Mouse (Mus musculus): ENCODE results near the gene Arsb. TPM values are rescaled to one million over a fixed set of nuclear protein-coding genes. Genes with fewer than 3 reads are reported as not detected.

The Arsb gene
- polyA plus RNA-seq, 1 experiment from 2014 or later = 8.1 TPM

DNA sequence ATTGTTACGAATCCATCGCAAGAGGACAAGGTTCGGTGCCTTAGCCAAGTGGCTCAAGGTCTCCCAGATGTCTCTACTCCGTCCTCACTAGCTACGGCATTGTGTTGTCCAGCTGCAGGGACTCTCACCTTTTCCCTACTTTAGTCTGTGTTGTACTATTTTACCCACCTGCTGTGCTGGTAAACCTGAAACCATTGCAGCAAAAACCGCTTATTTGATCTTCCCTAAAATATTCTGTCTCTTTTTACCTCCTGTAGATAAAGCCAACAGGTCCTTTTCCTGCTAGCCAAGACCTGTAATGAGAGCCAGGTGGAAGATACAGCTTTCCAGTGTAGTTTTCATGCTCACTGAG lies 58.8 kb downstream of the Arsb start:
- no peaks in the 10 kb centered on the region for H3K36me3 ChIP-seq
- ATAC-seq (replicated peaks) = no peak
- H3K4me3 ChIP-seq = no peak overlapping the region
- no peaks in the 10 kb centered on the region for H3K9me3 ChIP-seq
- no peaks in the 10 kb centered on the region for H3K4me1 ChIP-seq
- 88% methylated on average over 6 of the region's 6 CpGs for WGBS
- no peaks in the 10 kb centered on the region for H3K27me3 ChIP-seq
- H3K9ac ChIP-seq (replicated peaks) = no peak overlapping the region
- H3K27ac ChIP-seq (replicated peaks) = no peak overlapping the region
- no peak overlapping the region for H3K4me2 ChIP-seq (replicated peaks)

DNA sequence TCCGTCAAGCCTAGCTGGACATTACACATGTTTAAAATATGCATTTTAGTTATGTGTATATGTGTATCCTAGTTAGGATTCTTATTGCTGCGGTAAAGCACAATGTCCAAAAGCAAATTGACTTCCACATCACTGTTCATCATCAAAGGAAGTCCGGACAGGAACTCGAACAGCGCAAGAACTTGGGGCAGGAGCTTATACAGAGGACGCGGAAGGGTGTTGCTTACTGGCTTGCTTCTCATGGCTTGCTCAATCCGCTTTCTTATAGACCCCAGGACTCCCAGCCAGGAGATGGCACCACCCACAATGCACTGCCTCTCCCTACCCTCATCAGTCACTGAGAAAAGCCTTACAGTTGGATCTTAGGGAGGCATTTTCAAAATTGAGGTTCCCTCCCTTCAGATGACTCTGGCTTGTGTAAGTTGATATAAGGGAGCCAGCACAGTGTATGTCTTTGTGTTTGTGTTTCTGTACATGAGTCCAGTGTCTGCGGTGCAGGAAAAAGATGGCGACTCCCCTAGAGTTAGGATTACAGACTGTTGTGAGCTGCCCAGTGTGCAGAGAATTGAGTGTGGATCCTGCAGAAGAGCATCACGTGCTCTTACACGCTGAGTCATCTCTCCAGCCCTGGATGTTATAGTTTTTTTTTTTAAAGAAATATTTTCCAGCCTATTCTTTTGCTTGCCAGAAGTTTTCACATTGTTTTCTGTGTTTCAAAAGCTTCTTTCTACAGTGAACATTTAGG lies 66.2 kb downstream of the Arsb start:
- Histone ChIP-seq H3K4me1 (peaks cover 16% of the 10 kb centered on the region), H3K4me2 (replicated peaks) (no peak overlapping the region), H3K27me3 (no peaks in the 10 kb centered on the region), H3K4me3 (no peak overlapping the region), H3K9ac (replicated peaks) (no peak overlapping the region), H3K9me3 (no peaks in the 10 kb centered on the region), H3K36me3 (no peaks in the 10 kb centered on the region), H3K27ac (replicated peaks) (no peak overlapping the region)
- no peak for ATAC-seq (replicated peaks)
- WGBS = 91% methylated on average over 12 of the region's 12 CpGs

DNA sequence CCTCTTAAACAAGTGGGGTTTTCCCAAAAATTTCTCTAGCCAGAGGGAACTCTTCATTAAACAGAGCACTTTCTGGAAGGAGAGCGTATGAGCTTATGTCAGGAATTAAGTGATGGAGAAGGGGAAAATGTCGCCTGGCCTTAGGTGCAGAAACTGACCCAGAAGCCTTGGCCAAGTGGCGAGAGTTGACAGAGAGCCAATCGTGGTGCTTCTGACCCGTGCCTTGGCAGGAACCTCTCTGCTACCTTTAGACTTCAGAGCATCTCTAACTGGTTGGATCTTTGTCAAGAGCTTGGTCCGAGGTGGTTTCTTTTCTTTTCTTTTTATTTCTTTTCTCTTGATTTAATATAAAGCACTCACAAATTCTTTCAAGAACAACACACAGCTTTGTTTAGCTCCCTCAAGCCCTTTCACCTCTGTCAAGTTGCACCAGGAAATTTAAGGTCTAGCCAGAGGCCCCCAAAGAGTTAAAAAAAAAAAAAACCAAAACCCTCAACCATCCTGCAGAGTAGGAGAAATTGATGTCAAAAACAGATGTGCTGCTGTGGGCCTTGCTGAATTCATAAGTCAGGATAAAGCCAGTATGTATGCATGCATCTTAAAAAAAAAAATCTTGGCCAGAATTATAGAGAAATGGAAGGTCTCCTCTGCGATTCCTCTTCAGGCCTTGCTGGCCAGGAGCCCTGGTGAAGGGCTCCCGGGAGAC lies 67.2 kb downstream of the Arsb start:
- ATAC-seq (replicated peaks) = no peak
- Histone ChIP-seq H3K4me1 (peaks cover 16% of the 10 kb centered on the region), H3K9ac (replicated peaks) (no peak overlapping the region), H3K27me3 (no peaks in the 10 kb centered on the region), H3K4me3 (no peak overlapping the region), H3K36me3 (no peaks in the 10 kb centered on the region), H3K9me3 (no peaks in the 10 kb centered on the region), H3K4me2 (replicated peaks) (no peak overlapping the region), H3K27ac (replicated peaks) (peak overlapping the region; percentile 79)
- WGBS = 41% methylated on average over 8 of the region's 8 CpGs

DNA sequence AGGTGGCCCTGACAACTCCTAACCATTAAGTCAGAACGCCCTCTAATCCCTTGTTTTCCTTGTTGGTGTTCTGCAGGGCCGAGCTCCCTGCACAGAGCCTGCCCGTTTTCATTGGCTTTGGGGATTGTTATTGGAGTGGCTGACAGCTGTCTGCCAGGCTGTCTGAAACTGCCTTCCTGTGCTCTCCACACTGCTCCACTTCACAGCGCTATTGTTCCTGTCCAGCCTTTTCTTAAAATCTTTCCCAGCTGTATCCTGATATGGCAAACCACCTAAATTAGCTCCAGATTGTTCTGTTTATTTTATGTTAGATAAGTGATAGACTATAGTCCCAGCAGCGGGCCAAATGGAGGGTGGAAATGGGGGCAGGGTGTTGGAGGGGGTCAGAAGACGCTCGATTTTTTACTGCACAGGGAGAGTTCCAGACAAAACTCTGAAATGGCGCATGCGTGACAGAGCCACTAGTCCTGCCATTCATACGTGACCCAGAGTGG lies 67.8 kb downstream of the Arsb start:
- H3K27ac ChIP-seq (replicated peaks) = peak overlapping the region; percentile 79
- H3K36me3 ChIP-seq = no peaks in the 10 kb centered on the region
- no peaks in the 10 kb centered on the region for H3K9me3 ChIP-seq
- H3K4me3 ChIP-seq = no peak overlapping the region
- no peaks in the 10 kb centered on the region for H3K27me3 ChIP-seq
- peak; percentile 97 for ATAC-seq (replicated peaks)
- H3K4me1 ChIP-seq = peaks cover 16% of the 10 kb centered on the region
- 8% methylated on average over 10 of the region's 10 CpGs for WGBS
- no peak overlapping the region for H3K9ac ChIP-seq (replicated peaks)
- H3K4me2 ChIP-seq (replicated peaks) = no peak overlapping the region

DNA sequence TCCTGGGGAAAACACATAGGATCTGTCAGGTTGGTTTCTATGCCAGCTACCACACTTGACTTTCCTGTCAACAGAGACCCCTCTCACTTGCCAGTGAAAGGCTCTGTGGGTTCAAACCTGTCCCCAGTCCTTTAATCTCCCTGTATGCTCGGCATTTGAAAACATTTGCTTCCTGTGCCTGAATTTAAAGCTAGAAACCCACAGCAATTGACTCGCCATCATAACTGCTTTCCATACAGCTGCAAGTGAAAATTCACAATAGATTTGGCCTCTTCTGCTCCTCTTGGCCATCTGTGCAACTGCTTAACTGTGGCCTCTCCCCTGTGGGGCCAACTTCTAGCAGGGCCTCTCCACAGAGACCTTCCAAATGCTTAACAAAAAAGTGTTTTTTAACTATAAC lies 68.3 kb downstream of the Arsb start:
- peak; percentile 35; the same call in 1 of the 2 replicates for ATAC-seq (replicated peaks)
- H3K4me2 ChIP-seq (replicated peaks) = no peak overlapping the region
- H3K27me3 ChIP-seq = no peaks in the 10 kb centered on the region
- H3K36me3 ChIP-seq = no peaks in the 10 kb centered on the region
- H3K9ac ChIP-seq (replicated peaks) = no peak overlapping the region
- peaks cover 16% of the 10 kb centered on the region for H3K4me1 ChIP-seq
- no peak overlapping the region for H3K4me3 ChIP-seq
- 34% methylated on average over 2 of the region's 2 CpGs for WGBS
- no peaks in the 10 kb centered on the region for H3K9me3 ChIP-seq
- H3K27ac ChIP-seq (replicated peaks) = peak overlapping the region; percentile 79

DNA sequence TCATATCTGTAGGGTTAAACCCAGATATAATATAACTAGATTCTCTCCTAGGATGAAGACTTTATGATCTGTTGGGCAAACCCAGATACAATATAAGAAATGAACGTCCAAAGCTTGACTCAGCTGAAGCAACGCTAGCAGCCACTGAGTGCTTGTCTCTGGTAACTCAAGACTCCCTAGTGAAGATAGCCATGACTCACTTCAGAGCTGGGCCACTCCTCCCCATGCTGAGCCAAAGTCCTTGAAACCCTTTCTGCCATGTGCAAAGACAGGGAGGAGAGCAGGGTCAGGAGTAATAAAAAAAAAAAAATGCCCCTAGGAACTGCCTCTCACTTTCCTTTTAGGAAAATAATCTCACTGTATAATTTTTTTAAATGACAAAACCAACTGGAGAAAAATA lies 68.7 kb downstream of the Arsb start:
- Histone ChIP-seq H3K4me1 (peaks cover 16% of the 10 kb centered on the region), H3K27ac (replicated peaks) (peak overlapping the region; percentile 79), H3K36me3 (no peaks in the 10 kb centered on the region), H3K4me3 (no peak overlapping the region), H3K9me3 (no peaks in the 10 kb centered on the region), H3K4me2 (replicated peaks) (no peak overlapping the region), H3K27me3 (no peaks in the 10 kb centered on the region), H3K9ac (replicated peaks) (no peak overlapping the region)
- no peak for ATAC-seq (replicated peaks)
- 85% methylated on average over 2 of the region's 2 CpGs for WGBS

DNA sequence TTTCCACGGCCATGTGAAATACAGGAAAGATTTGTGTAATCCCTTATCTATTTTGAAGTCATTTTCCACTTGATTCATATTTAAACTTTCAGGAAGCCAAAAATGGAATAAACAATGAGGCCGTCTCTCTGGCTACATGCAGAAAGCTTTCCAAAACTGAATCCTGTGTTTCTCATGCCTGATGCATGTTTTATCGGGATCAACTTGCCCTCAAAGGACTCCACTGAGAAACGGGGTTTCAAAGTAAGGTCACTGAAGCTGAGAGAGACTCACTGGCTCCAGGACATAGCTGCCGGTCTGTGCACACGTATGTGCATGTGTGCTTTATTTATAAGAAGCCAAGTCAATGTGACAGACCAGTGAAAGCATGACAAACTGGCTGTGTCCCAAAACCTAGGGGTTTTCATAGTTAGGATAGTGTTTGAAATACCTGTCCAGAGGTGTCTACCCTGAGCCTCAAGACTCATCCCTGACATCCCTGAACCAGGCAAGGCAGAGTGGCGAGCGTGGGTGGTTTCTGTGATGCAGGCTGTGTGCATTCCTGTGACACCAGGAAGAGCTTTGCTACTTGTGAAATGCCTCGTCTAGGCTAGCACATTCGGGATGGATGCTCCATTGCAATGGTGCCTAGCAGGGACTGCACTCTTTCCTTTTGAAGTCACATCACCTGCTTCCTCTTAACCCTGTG lies 75.5 kb downstream of the Arsb start:
- Histone ChIP-seq H3K9me3 (no peaks in the 10 kb centered on the region), H3K4me2 (replicated peaks) (no peak overlapping the region), H3K4me3 (no peak overlapping the region), H3K27ac (replicated peaks) (no peak overlapping the region), H3K4me1 (no peaks in the 10 kb centered on the region), H3K9ac (replicated peaks) (no peak overlapping the region), H3K36me3 (no peaks in the 10 kb centered on the region), H3K27me3 (no peaks in the 10 kb centered on the region)
- ATAC-seq (replicated peaks) = no peak
- 80% methylated on average over 10 of the region's 10 CpGs for WGBS

DNA sequence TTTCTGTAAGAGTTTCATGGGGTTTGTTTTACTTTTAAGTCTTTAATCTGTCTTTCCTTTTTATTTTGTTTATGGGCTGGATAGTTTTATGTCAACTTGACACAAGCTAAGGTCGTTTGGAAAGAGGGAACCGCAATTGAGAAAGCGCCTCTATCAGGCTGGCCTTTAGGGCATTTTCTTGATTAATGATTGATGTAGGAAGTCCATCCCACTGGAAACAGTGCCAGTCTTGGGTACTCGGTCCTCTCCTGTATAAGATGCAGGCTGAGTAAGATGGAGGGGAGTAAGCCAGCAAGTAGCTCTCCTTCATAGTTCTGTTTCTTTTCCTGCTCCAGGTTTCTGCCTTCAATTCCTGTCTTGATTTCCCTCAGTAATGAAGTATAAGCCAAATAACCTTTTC lies 76.2 kb downstream of the Arsb start:
- no peaks in the 10 kb centered on the region for H3K9me3 ChIP-seq
- no peak overlapping the region for H3K27ac ChIP-seq (replicated peaks)
- no peak overlapping the region for H3K4me3 ChIP-seq
- ATAC-seq (replicated peaks) = no peak
- no peak overlapping the region for H3K4me2 ChIP-seq (replicated peaks)
- no peak overlapping the region for H3K9ac ChIP-seq (replicated peaks)
- H3K36me3 ChIP-seq = no peaks in the 10 kb centered on the region
- H3K4me1 ChIP-seq = no peaks in the 10 kb centered on the region
- H3K27me3 ChIP-seq = no peaks in the 10 kb centered on the region
- 71% methylated on average over 4 of the region's 4 CpGs for WGBS

DNA sequence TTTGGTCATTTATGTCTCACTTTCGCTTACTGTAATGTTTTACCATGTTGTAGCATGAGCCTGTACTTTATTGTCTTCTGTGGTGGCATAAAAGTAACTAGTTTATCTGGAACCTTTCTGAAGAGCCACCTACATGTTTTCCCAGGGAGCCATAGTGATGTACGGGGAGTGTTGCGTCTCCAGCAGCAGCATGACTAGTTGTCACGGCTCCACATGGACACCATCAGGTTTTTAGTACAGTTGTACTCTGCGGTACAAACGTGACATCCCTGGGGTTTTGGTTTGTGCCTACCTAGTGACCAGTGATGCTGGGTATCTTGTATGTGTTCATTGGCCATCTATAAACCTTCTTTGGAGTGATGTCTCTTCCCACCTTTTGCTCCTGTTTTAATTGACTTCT lies 77.2 kb downstream of the Arsb start:
- H3K27me3 ChIP-seq = no peaks in the 10 kb centered on the region
- no peaks in the 10 kb centered on the region for H3K9me3 ChIP-seq
- no peak for ATAC-seq (replicated peaks)
- H3K27ac ChIP-seq (replicated peaks) = no peak overlapping the region
- no peak overlapping the region for H3K9ac ChIP-seq (replicated peaks)
- H3K4me3 ChIP-seq = no peak overlapping the region
- H3K4me2 ChIP-seq (replicated peaks) = no peak overlapping the region
- H3K36me3 ChIP-seq = no peaks in the 10 kb centered on the region
- H3K4me1 ChIP-seq = no peaks in the 10 kb centered on the region
- WGBS = 93% methylated on average over 6 of the region's 6 CpGs

DNA sequence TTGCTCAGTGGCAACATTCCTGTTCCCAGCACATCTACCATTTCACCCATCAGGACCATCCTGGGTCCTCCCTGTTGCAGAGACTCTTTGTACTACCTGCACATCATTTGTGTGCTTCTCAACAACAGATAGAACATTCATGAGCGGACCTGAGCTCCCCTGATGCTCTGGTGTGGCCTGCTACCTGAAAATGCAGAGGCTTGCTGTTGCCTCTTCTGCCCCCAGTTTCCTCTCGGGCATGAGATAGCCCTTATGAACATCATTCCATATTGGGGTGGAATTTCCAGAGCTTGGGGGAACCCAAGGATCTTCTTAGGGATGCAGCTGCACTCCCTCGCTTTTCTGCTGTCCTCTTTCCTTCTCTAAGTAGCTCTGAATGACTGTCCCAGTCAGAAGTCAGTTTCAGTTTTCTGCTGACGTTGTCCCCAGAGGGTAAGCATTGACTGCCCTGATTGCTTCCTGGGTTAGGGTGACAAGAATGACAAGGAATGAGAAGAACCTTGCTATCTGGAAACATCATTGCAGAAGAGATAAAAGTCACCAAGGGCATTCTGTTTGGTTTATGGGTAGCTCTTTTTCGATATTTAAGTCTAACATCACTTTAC lies 78.4 kb downstream of the Arsb start:
- WGBS = 85% methylated on average over 5 of the region's 5 CpGs
- ATAC-seq (replicated peaks) = no peak

DNA sequence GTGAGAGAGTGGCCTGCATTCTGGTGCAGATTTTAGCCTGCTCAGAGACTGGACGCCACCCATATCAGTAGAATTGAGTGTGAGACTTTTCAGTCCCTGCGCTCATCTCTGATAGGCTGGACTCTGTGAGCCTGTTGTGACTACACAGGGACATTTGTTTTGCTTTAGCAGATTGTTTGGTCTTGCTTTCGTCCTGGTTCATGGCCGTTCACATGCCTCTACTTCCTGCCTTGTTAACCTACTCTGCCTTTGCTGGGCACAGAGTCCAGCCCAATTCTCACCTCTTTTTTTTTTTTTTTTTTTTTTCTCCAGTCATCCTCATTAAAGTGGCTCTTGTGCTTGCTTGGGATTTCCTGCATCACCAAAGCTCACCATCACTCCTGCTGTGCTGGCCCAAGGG lies 79.2 kb downstream of the Arsb start:
- Histone ChIP-seq H3K4me1 (peaks cover 3% of the 10 kb centered on the region; the same call in 1 of the 2 replicates), H3K27ac (replicated peaks) (no peak overlapping the region), H3K27me3 (no peaks in the 10 kb centered on the region), H3K4me2 (replicated peaks) (no peak overlapping the region), H3K36me3 (no peaks in the 10 kb centered on the region), H3K9me3 (no peaks in the 10 kb centered on the region), H3K4me3 (no peak overlapping the region), H3K9ac (replicated peaks) (no peak overlapping the region)
- WGBS = 75% methylated on average over 4 of the region's 4 CpGs
- ATAC-seq (replicated peaks) = no peak

More for the DNA sequence above, 78.4 kb downstream of the Arsb start:
- Histone ChIP-seq H3K4me3 (no peak overlapping the region), H3K9me3 (no peaks in the 10 kb centered on the region), H3K4me1 (peaks cover under 1% of the 10 kb centered on the region; the same call in 1 of the 2 replicates), H3K27me3 (no peaks in the 10 kb centered on the region), H3K4me2 (replicated peaks) (no peak overlapping the region), H3K9ac (replicated peaks) (no peak overlapping the region), H3K36me3 (no peaks in the 10 kb centered on the region), H3K27ac (replicated peaks) (no peak overlapping the region)
